Mouse (Mus musculus): ENCODE data around the gene Nps. TPM values are rescaled to one million over a fixed set of nuclear protein-coding genes. Genes with fewer than 3 reads are reported as not detected.
A peak's percentile ranks its signal among the peaks of the same experiment; 100 is the strongest.
"Not testable (repeated sequence)": the region's sequence is repeated elsewhere in the genome, so short reads cannot be mapped to it uniquely, and the experiment has no call there.

Gene Nps
- not detected in 2 replicates for polyA plus RNA-seq (2011; ENCODE audit: insufficient read length, low read depth, missing spikeins)

GRCm38 (mm10) chr7:135258053-135258753 lies at the start of gene Nps:
TSS of gene Nps (plus strand) at chr7:135258703.
- not testable (repeated sequence) for H3K4me3 ChIP-seq (ENCODE audit: insufficient read depth, low read length); H3K4me1 ChIP-seq (ENCODE audit: control insufficient read depth, insufficient read depth, low read length)

DNA sequence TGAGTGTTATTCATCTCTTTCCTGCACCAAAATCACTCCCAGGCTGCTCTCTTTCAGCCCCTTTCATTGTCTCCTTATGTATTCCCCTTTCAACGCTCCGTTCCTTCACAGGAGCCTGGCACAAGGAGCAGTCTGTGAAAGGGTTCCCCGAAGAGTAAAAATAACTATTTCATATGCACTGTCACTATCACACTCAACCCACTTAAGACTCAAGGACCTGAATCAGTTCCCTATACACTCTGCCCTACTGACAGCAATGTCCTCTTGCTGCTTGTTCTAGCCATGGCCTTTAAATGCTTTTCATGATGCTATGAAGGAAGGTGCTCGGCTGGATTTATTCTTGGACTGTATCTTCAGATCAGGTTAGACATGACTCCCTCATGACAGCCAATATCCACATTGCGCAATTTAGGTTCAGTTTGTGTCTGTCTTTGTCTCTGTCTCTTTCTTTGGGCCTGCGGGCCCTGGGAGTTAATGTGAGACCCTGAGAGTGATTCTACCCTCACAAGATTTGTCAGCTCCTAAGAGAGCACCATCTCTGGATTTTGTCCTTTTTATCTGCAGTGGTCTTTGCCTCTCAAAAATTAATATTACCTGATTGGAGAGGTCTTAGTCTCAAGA lies 49.4 kb upstream of the Nps start:
- no peak overlapping the region for H3K4me3 ChIP-seq (ENCODE audit: insufficient read depth, low read length)
- TF ChIP-seq POLR2A (IDR thresholded peaks at IDR 0.05; ENCODE audit: low read depth, low read length) (no peak), CTCF (IDR thresholded peaks at IDR 0.05; ENCODE audit: borderline replicate concordance, insufficient read depth, low read length) (no peak)
- peaks cover 18% of the 10 kb centered on the region for H3K4me1 ChIP-seq (ENCODE audit: control insufficient read depth, insufficient read depth, low read length)
- no peak overlapping the region for H3K27ac ChIP-seq (ENCODE audit: insufficient read depth, low read length)

More at GRCm38 (mm10) chr7:135258053-135258753, at the start of gene Nps:
- not testable (repeated sequence) for H3K27ac ChIP-seq (ENCODE audit: insufficient read depth, low read length)

- no peak for TF ChIP-seq CTCF (IDR thresholded peaks at IDR 0.05; ENCODE audit: borderline replicate concordance, insufficient read depth, low read length)
- no peak for TF ChIP-seq POLR2A (IDR thresholded peaks at IDR 0.05; ENCODE audit: low read depth, low read length)
These were observed 48.2 kb upstream of the Nps start for GRCm38 (mm10) chr7:135210296-135210695.

GRCm38 (mm10) chr7:135210831-135211230 lies 47.7 kb upstream of the Nps start:
- TF ChIP-seq POLR2A (IDR thresholded peaks at IDR 0.05; ENCODE audit: low read depth, low read length) (no peak), CTCF (IDR thresholded peaks at IDR 0.05; ENCODE audit: borderline replicate concordance, insufficient read depth, low read length) (no peak)
- Histone ChIP-seq H3K27ac (ENCODE audit: insufficient read depth, low read length) (peak overlapping the region; percentile 31; the same call in 1 of the 2 replicates), H3K4me1 (ENCODE audit: control insufficient read depth, insufficient read depth, low read length) (peaks cover 8% of the 10 kb centered on the region), H3K4me3 (ENCODE audit: insufficient read depth, low read length) (no peak overlapping the region)

More at GRCm38 (mm10) chr7:135210296-135210695, 48.2 kb upstream of the Nps start:
- H3K4me1 ChIP-seq (ENCODE audit: control insufficient read depth, insufficient read depth, low read length): peaks cover 10% of the 10 kb centered on the region
- peak overlapping the region; percentile 32 for H3K27ac ChIP-seq (ENCODE audit: insufficient read depth, low read length)
- H3K4me3 ChIP-seq (ENCODE audit: insufficient read depth, low read length): no peak overlapping the region

GRCm38 (mm10) chr7:135212505-135212904 lies 46.0 kb upstream of the Nps start:
- Histone ChIP-seq H3K27ac (ENCODE audit: insufficient read depth, low read length) (peak overlapping the region; percentile 62; the same call in 1 of the 2 replicates), H3K4me3 (ENCODE audit: insufficient read depth, low read length) (no peak overlapping the region), H3K4me1 (ENCODE audit: control insufficient read depth, insufficient read depth, low read length) (peaks cover 8% of the 10 kb centered on the region)
- no peak for TF ChIP-seq POLR2A (IDR thresholded peaks at IDR 0.05; ENCODE audit: low read depth, low read length)
- no peak for TF ChIP-seq CTCF (IDR thresholded peaks at IDR 0.05; ENCODE audit: borderline replicate concordance, insufficient read depth, low read length)

- TF ChIP-seq CTCF (IDR thresholded peaks at IDR 0.05; ENCODE audit: borderline replicate concordance, insufficient read depth, low read length): no peak
- TF ChIP-seq POLR2A (IDR thresholded peaks at IDR 0.05; ENCODE audit: low read depth, low read length): no peak
- H3K4me1 ChIP-seq (ENCODE audit: control insufficient read depth, insufficient read depth, low read length): no peaks in the 10 kb centered on the region
- H3K4me3 ChIP-seq (ENCODE audit: insufficient read depth, low read length): no peak overlapping the region
- no peak overlapping the region for H3K27ac ChIP-seq (ENCODE audit: insufficient read depth, low read length)
These were observed 37.0 kb upstream of the Nps start for GRCm38 (mm10) chr7:135221475-135221874.

DNA sequence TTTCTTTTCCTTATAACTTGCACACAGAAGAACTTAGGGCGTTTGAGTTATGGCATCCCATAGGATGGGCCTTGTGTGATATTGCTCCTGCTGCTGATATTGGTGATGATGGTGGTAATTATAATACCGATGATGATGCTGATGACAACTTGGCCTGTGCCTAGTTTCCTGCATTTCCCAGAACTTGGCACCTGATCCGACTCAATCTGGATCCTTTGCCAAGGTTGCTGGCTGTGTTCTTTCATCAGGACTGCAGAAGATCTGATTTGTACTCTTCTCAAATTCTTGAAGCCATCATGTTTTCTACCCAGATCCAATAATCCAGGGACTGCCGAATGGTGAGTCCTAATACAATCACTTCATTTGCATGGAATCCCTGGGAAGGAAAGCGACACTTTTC lies 32.5 kb upstream of the Nps start:
- H3K27ac ChIP-seq (ENCODE audit: insufficient read depth, low read length): no peak overlapping the region
- TF ChIP-seq CTCF (IDR thresholded peaks at IDR 0.05; ENCODE audit: borderline replicate concordance, insufficient read depth, low read length) (no peak), POLR2A (IDR thresholded peaks at IDR 0.05; ENCODE audit: low read depth, low read length) (no peak)
- no peak overlapping the region for H3K4me3 ChIP-seq (ENCODE audit: insufficient read depth, low read length)
- no peaks in the 10 kb centered on the region for H3K4me1 ChIP-seq (ENCODE audit: control insufficient read depth, insufficient read depth, low read length)

GRCm38 (mm10) chr7:135237152-135237551 lies 21.4 kb upstream of the Nps start:
- Histone ChIP-seq H3K4me1 (ENCODE audit: control insufficient read depth, insufficient read depth, low read length) (peaks cover 14% of the 10 kb centered on the region), H3K4me3 (ENCODE audit: insufficient read depth, low read length) (no peak overlapping the region), H3K27ac (ENCODE audit: insufficient read depth, low read length) (no peak overlapping the region)
- TF ChIP-seq POLR2A (IDR thresholded peaks at IDR 0.05; ENCODE audit: low read depth, low read length): no peak
- no peak for TF ChIP-seq CTCF (IDR thresholded peaks at IDR 0.05; ENCODE audit: borderline replicate concordance, insufficient read depth, low read length)

- Histone ChIP-seq H3K27ac (ENCODE audit: insufficient read depth, low read length) (no peak overlapping the region), H3K4me1 (ENCODE audit: control insufficient read depth, insufficient read depth, low read length) (peaks cover 14% of the 10 kb centered on the region), H3K4me3 (ENCODE audit: insufficient read depth, low read length) (no peak overlapping the region)
- TF ChIP-seq CTCF (IDR thresholded peaks at IDR 0.05; ENCODE audit: borderline replicate concordance, insufficient read depth, low read length) (no peak), POLR2A (IDR thresholded peaks at IDR 0.05; ENCODE audit: low read depth, low read length) (no peak)
These were observed 19.1 kb upstream of the Nps start for GRCm38 (mm10) chr7:135239441-135239840.

- Histone ChIP-seq H3K27ac (ENCODE audit: insufficient read depth, low read length) (no peak overlapping the region), H3K4me1 (ENCODE audit: control insufficient read depth, insufficient read depth, low read length) (peaks cover 14% of the 10 kb centered on the region), H3K4me3 (ENCODE audit: insufficient read depth, low read length) (no peak overlapping the region)
- no peak for TF ChIP-seq CTCF (IDR thresholded peaks at IDR 0.05; ENCODE audit: borderline replicate concordance, insufficient read depth, low read length)
- TF ChIP-seq POLR2A (IDR thresholded peaks at IDR 0.05; ENCODE audit: low read depth, low read length): no peak
These were observed 18.5 kb upstream of the Nps start for GRCm38 (mm10) chr7:135240006-135240405.

All from embryonic fibroblast, embryonic 13.5 days (primary cell).